Mouse (Mus musculus) forebrain, embryonic 14.5 days (tissue): ENCODE data around the gene Gpx8. TPM values are rescaled to one million over a fixed set of nuclear protein-coding genes. Genes with fewer than 3 reads are reported as not detected.
A peak's percentile ranks its signal among the peaks of the same experiment; 100 is the strongest.

Experiments
- ATAC-seq: fragments of 200-750 bp; cut with Nextera tagmentation; 2 replicates; pipeline ENCODE4 v1.8.0; 2017; ENCODE audit warnings: mild to moderate bottlenecking, moderate library complexity
- DNase-seq: peaks from one replicate; pipeline ENCODE4 v3.0.0-alpha.2; 2015; ENCODE audit warnings: low spot score
- H3K27ac ChIP-seq: fragments of 300-500 bp; sonication (generic); 2 replicates; pipeline ENCODE4 v1.5.1; 2014; ENCODE audit warnings: low read depth, mild to moderate bottlenecking, control low read depth, low read length, moderate library complexity
- H3K27me3 ChIP-seq: fragments of 300-500 bp; sonication (generic); replicated peaks from 2 replicates; pipeline ENCODE4 v1.6.1; 2014; ENCODE audit warnings: low read length, control low read depth, mixed read lengths; ENCODE audit not compliant: control insufficient read depth, insufficient read depth
- H3K36me3 ChIP-seq: fragments of 300-500 bp; sonication (generic); 2 replicates; pipeline ENCODE4 v1.6.1; 2014; ENCODE audit warnings: low read length, control low read depth; ENCODE audit not compliant: control insufficient read depth, insufficient read depth
- H3K4me1 ChIP-seq: fragments of 300-500 bp; sonication (generic); 2 replicates; pipeline ENCODE4 v1.6.1; 2014; ENCODE audit warnings: antibody characterized with exemption, low read length, control low read depth; ENCODE audit not compliant: control insufficient read depth, insufficient read depth
- H3K4me2 ChIP-seq: fragments of 300-500 bp; sonication (generic); 2 replicates; pipeline ENCODE4 v1.6.1; 2014; ENCODE audit warnings: mild to moderate bottlenecking, control low read depth, low read length
- H3K4me3 ChIP-seq: fragments of 300-500 bp; sonication (generic); 2 replicates; pipeline ENCODE4 v1.5.1; 2014; ENCODE audit warnings: low read depth, low read length, control low read depth
- H3K9ac ChIP-seq: fragments of 300-500 bp; sonication (generic); 2 replicates; pipeline ENCODE4 v1.6.1; 2014; ENCODE audit warnings: mild to moderate bottlenecking, low read length, control low read depth, moderate library complexity
- H3K9me3 ChIP-seq: fragments of 300-500 bp; sonication (generic); replicated peaks from 2 replicates; pipeline ENCODE4 v1.6.1; 2016; ENCODE audit warnings: low read length, control low read depth, mixed read lengths; ENCODE audit not compliant: control insufficient read depth
- WGBS: fragments of 180-500 bp; shearing (Covaris S2); extraction: QIAGEN DNeasy Blood & Tissue Kit; methylation state at CpG from one replicate; pipeline ENCODE4 v1.1.7; 2014; 5-methylcytosine and 5-hydroxymethylcytosine counted together
- polyA plus RNA-seq: library from polyadenylated mRNA; unstranded; fragments of >200 nt; fragmentation: Nextera tagmentation; extraction: Ambion mirVana; gene quantifications from 2 replicates; pipeline ENCODE4 v1.2.1, GENCODE M21; 2014

Gpx8 gene
- 57.7 and 59.3 TPM in 2 replicates for polyA plus RNA-seq

DNA sequence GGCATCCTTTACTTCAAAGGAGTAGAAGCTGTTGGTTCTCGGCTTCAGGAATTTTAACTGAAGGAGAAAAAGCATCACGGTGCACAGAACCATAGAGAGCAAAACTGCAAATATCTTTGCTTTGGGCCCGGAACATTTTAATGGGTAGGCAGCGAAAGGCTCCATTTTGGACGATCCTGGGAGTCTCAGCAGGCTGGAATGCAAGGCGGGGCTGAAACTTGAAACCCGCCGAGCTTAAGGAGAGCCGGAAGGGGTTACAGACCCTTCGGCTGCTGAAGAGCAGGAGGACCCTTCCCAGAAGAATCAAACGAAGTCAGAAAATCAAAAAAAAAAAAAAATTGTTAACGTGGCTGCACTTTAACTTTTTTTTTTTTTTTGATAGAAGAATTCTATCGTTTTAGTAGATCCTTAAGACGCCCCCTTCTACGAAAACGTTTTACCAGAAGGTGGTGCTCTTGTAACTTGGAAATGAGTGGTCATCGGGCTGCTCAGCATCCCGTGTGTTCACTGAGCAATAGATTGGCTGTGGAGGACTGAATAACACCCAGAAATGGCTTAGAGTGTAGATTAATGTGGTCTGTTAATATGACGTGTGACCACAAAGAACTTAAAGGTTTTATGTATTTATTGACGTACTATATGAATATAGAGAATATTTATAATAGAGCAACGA is at the start of gene Gpx8:
TSS of gene Gpx8 (minus strand) at position 200 of the 673 bp plus-strand sequence.
- peak; percentile 83 for DNase-seq
- H3K4me3 ChIP-seq = peak within 1 kb of the TSS; percentile 41
- no peaks in the 10 kb centered on the region for H3K9me3 ChIP-seq
- 5% methylated on average over 21 of the region's 21 CpGs for WGBS
- no peak within 1 kb of the TSS for H3K27ac ChIP-seq
- no peaks in the 10 kb centered on the region for H3K27me3 ChIP-seq
- H3K4me2 ChIP-seq = peak within 1 kb of the TSS; percentile 64
- peak within 1 kb of the TSS; percentile 56 for H3K9ac ChIP-seq
- peak; percentile 89 for ATAC-seq
- H3K36me3 ChIP-seq = no peaks in the 10 kb centered on the region
- no peaks in the 10 kb centered on the region for H3K4me1 ChIP-seq

DNA sequence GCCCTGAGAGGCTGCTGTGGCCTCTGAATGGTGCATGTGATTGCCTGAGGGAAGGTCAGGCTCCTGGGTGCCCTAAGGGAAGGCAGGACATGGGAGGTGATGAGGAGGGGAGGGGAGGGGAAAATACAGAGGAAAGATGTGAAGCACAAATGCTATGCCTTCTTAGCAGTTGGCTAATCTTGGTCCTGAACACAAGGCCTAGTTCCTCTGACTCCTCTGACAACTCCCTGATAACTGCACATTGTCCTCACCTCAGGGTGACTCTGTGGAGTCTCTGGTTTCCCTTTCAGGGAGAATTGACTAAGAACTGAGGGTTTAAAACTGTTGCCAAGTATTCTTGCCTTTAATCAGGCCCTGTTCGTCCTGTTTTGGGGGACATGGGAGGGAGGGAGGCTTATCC is 48.4 kb upstream of the Gpx8 start:
- DNase-seq (no peak), ATAC-seq (no peak)
- Histone ChIP-seq H3K27ac (no peak overlapping the region), H3K4me2 (no peak overlapping the region), H3K36me3 (no peaks in the 10 kb centered on the region), H3K9me3 (no peaks in the 10 kb centered on the region), H3K9ac (no peak overlapping the region), H3K4me3 (no peak overlapping the region), H3K4me1 (no peaks in the 10 kb centered on the region), H3K27me3 (no peaks in the 10 kb centered on the region)
- 64% methylated on average over 1 of the region's 1 CpGs for WGBS

DNA sequence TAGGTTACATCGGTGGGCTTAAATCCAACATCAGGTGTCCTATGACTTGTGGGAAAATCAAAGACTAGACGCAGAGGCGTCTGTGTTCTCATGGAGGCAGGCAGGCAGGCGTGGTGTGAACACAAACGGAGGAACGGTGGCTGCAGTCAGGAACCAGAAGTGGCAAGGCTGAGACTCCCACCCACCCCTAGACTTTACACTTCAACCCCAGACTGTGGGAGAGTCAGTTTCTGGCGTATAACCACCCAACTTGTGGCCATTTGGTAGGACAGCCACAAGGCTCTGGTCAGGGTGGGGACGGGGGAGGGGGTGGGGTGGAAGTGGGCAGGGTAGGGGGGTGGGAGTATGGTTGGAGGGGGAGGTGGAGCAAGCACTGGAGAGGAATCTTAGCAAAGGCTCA is 44.3 kb upstream of the Gpx8 start:
- 87% methylated on average over 8 of the region's 8 CpGs for WGBS
- no peak overlapping the region for H3K27ac ChIP-seq

DNA sequence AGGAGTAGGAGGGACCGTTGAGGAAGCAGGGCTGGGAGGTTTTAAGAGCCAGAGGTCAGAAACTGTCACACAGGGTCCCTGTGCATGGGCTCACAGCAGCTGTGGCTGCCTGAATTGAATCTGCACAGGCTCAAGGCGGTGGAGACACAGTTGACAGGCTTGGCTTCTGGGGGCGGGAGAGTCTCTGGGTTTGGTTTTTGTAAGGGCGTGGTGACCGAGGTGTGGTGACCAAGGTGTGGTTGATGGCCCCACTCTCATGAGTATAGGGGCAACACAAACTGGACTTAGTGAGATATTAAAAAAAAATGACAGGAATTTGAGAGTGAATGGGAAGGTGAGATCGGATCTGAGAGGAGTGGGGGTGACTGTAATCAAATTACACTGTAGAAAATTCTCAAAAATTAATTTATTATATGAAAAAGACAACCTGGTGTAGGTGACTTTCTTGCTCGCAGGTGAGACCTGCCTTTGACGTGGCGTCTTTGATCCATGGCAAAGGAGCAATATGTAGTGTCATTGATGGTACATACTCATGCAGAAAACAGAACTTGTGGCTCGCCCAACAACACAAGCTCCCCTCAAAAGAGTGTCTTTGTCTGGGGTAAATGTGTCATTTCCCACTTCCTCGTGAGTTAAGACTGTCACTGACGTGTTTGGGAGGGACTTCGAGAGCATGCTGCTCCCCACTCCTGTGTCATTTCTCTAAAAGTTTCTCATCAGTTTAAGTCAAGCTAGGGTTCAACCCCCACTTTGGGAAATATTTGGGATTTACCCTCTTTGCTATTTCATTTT is 41.2 kb upstream of the Gpx8 start:
- Histone ChIP-seq H3K27me3 (no peaks in the 10 kb centered on the region), H3K36me3 (no peaks in the 10 kb centered on the region), H3K27ac (no peak overlapping the region), H3K9me3 (no peaks in the 10 kb centered on the region), H3K4me2 (no peak overlapping the region), H3K9ac (no peak overlapping the region), H3K4me3 (no peak overlapping the region), H3K4me1 (no peaks in the 10 kb centered on the region)
- 89% methylated on average over 13 of the region's 13 CpGs for WGBS
- ATAC-seq (no peak), DNase-seq (no peak)

More for the DNA sequence above, 44.3 kb upstream of the Gpx8 start:
- Histone ChIP-seq H3K4me3 (no peak overlapping the region), H3K36me3 (no peaks in the 10 kb centered on the region), H3K27me3 (no peaks in the 10 kb centered on the region), H3K4me2 (no peak overlapping the region), H3K4me1 (no peaks in the 10 kb centered on the region), H3K9ac (no peak overlapping the region), H3K9me3 (no peaks in the 10 kb centered on the region)
- ATAC-seq (no peak), DNase-seq (no peak)

DNA sequence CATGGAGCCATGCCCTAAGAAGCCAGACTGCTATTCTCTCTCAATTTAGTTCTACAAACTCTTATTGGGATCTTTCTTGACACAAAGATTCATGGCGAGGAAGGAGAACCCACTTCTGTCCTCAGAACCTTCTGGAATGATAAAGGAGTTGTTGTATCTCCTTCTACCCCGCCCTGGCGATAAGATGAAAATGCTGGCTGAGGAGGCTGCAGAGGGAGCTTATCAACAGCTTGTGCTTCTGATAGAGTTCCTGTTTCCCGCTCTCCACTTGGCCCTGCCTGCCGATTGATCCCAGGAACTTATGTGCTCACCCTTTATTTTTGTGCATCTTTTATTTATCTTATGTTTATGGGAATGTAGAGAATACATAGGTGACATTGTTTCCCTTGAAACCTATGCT is 38.5 kb upstream of the Gpx8 start:
- no peaks in the 10 kb centered on the region for H3K36me3 ChIP-seq
- H3K9ac ChIP-seq = no peak overlapping the region
- no peak overlapping the region for H3K27ac ChIP-seq
- 82% methylated on average over 5 of the region's 5 CpGs for WGBS
- no peaks in the 10 kb centered on the region for H3K4me1 ChIP-seq
- H3K27me3 ChIP-seq = no peaks in the 10 kb centered on the region
- no peaks in the 10 kb centered on the region for H3K9me3 ChIP-seq
- H3K4me3 ChIP-seq = no peak overlapping the region
- DNase-seq = no peak
- no peak overlapping the region for H3K4me2 ChIP-seq
- ATAC-seq = no peak

DNA sequence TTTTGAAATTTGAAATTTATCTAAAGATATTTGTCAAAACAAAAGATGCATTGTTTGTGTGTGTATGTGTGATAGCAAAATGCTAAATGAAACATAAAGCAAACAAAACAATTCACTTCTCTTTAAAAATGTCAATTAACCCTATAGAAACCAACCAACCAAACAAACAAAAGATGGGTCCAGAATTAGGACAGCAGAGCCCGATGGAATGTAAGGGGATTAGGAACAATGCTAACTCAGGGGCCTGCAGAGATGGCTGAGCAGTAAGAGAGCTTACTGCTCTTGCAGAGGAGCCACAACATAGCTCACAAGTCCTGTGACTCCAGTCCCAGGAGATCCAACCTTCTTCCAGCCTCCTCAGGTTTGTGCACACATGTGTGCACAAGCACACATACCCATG is 35.9 kb upstream of the Gpx8 start:
- H3K9ac ChIP-seq = no peak overlapping the region
- H3K4me2 ChIP-seq = no peak overlapping the region
- H3K9me3 ChIP-seq = no peaks in the 10 kb centered on the region
- H3K27me3 ChIP-seq = no peaks in the 10 kb centered on the region
- no peaks in the 10 kb centered on the region for H3K4me1 ChIP-seq
- WGBS = 3% methylated on average over 1 of the region's 1 CpGs
- H3K27ac ChIP-seq = no peak overlapping the region
- no peak for DNase-seq
- no peak overlapping the region for H3K4me3 ChIP-seq
- ATAC-seq = no peak
- H3K36me3 ChIP-seq = no peaks in the 10 kb centered on the region

DNA sequence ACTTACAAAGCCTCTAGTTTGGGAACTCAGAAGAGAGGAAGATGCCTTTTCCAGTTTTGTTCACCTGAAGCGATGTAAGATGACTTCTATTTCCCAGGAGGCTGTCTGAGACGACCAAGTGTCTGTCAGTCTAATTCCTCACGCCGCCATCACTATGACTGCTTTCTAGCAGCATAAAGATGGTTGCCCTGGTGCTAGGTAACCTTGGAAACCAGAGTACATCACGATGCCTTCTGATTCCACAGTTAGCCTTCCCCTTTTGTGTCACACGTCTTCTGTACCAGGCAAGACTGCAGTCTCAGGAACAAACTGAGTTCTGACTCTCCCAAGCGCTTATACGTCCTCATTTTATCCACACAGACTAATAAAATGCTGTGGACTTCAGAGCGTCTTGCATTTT is 32.8 kb upstream of the Gpx8 start:
- Histone ChIP-seq H3K27me3 (no peaks in the 10 kb centered on the region), H3K9ac (no peak overlapping the region), H3K9me3 (no peaks in the 10 kb centered on the region), H3K4me2 (no peak overlapping the region), H3K4me1 (no peaks in the 10 kb centered on the region), H3K4me3 (no peak overlapping the region), H3K27ac (no peak overlapping the region), H3K36me3 (no peaks in the 10 kb centered on the region)
- DNase-seq (no peak), ATAC-seq (no peak)
- 69% methylated on average over 9 of the region's 9 CpGs for WGBS

DNA sequence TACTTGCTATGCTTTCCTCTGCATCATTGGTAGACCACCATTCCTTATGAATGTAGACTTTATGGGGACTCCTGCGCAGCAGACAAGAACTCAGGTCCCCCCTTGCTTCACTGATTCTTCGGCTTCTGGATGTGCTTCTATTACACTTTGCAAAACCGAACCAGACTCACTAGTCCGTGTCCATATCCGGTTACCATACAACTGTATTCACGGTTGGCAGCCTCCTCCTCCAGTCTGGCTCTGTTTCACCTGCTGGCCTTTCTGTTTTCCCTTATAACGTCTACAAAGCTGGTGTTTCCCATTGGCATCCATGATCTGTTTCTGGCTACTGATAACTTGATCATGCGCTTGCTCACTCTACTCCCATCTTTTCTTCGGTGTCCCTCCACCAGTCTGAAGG is 18.3 kb upstream of the Gpx8 start:
- ATAC-seq (no peak), DNase-seq (no peak)
- 93% methylated on average over 9 of the region's 9 CpGs for WGBS
- Histone ChIP-seq H3K4me1 (no peaks in the 10 kb centered on the region), H3K9me3 (no peaks in the 10 kb centered on the region), H3K27me3 (no peaks in the 10 kb centered on the region), H3K27ac (no peak overlapping the region), H3K4me3 (no peak overlapping the region), H3K4me2 (no peak overlapping the region), H3K9ac (no peak overlapping the region), H3K36me3 (no peaks in the 10 kb centered on the region)

DNA sequence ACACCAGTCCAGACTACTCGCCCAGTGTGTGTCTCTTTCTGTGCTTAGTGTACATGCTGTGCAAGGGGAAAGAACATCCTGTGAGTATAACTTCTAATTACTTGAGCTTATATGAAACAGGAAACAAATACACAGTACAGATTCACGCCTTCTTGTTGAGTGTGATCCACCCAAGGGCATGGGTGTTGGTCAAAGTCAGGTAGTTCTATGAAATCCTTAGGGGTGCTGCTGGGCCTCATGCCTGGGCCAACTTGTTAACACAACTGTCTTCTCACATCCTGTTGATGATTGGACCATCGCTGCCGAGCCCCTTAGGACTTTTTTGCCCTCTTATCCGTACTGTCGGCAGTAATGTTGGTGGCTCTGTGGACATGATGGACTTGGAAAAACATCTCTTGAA is 15.5 kb upstream of the Gpx8 start:
- H3K4me1 ChIP-seq = no peaks in the 10 kb centered on the region
- no peak overlapping the region for H3K27ac ChIP-seq
- ATAC-seq = no peak
- no peak overlapping the region for H3K4me2 ChIP-seq
- WGBS = 95% methylated on average over 6 of the region's 6 CpGs
- no peak overlapping the region for H3K9ac ChIP-seq
- no peaks in the 10 kb centered on the region for H3K9me3 ChIP-seq
- no peak overlapping the region for H3K4me3 ChIP-seq
- no peaks in the 10 kb centered on the region for H3K27me3 ChIP-seq
- H3K36me3 ChIP-seq = no peaks in the 10 kb centered on the region
- no peak for DNase-seq
